In the genomic region with DNA sequence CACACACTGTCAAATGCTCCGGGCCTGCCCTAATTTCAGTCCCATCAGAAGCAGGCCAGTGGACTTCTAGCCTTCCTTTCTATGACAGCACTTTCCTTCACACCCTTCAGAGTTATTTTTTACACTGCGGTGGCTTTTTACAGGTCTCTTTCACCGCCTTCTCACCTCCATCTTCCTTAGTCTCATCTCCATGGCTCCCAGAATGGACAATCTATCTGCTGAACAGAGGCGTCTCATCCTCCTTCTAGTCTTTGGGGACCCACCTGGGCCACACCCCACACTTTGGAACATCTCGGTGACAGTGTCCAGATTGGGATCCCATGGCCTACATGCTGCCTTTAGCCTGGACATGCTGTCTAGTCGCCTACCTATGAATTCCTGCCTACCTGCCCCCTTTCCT, we compare ENCODE assay signal across 8 mouse cellular contexts. TPM values are rescaled to one million over a fixed set of nuclear protein-coding genes. Genes with fewer than 3 reads are reported as not detected.
DNase-seq lines count a peak whose midpoint lies in the region; ATAC-seq and TF ChIP-seq lines count a peak whose summit lies in the region.

No protein-coding gene starts in this region.

- WGBS in kidney, embryonic 16.5 days = 59% methylated on average over 6 of the region's 6 CpGs
- WGBS in embryonic facial prominence, embryonic 12.5 days = 67% methylated on average over 6 of the region's 6 CpGs
- 72% methylated on average over 6 of the region's 6 CpGs for WGBS in hindbrain, postnatal 0 days
- 67% methylated on average over 6 of the region's 6 CpGs for WGBS in midbrain, embryonic 16.5 days

- H3K4me1 ChIP-seq in kidney, embryonic 16.5 days (ENCODE audit: insufficient read depth, low read length) = peaks cover 23% of the 10 kb centered on the region
- peaks cover 16% of the 10 kb centered on the region for H3K4me1 ChIP-seq in embryonic facial prominence, embryonic 12.5 days
- H3K4me1 ChIP-seq in hindbrain, postnatal 0 days (ENCODE audit: insufficient read depth, low read length) = no peaks in the 10 kb centered on the region
- H3K4me1 ChIP-seq in midbrain, embryonic 16.5 days (ENCODE audit: control insufficient read depth, insufficient read depth, low read length) = no peaks in the 10 kb centered on the region

- TF ChIP-seq CTCF in hindbrain, postnatal 0 days (IDR thresholded peaks at IDR 0.05; ENCODE audit: low read depth) = no peak

- no peak for ATAC-seq in kidney, embryonic 16.5 days (ENCODE audit: low FRiP score, low TSS enrichment)
- ATAC-seq in embryonic facial prominence, embryonic 12.5 days (ENCODE audit: insufficient number of reproducible peaks, insufficient read depth, low FRiP score, low TSS enrichment) = no peak
- 0 out of 2 replicates have a peak, but pooled peaks have one; percentile 15 for ATAC-seq in hindbrain, postnatal 0 days
- no peak for ATAC-seq in midbrain, embryonic 16.5 days

- no peaks in the 10 kb centered on the region for H3K27me3 ChIP-seq in kidney, embryonic 16.5 days (ENCODE audit: insufficient read depth, low read length)
- H3K27me3 ChIP-seq in embryonic facial prominence, embryonic 12.5 days = no peaks in the 10 kb centered on the region
- H3K27me3 ChIP-seq in hindbrain, postnatal 0 days (ENCODE audit: insufficient read depth, low read length) = no peaks in the 10 kb centered on the region
- no peaks in the 10 kb centered on the region for H3K27me3 ChIP-seq in midbrain, embryonic 16.5 days (ENCODE audit: control insufficient read depth, insufficient read depth, low read depth, low read length)

- H3K9ac ChIP-seq in kidney, embryonic 16.5 days (replicated peaks; ENCODE audit: low read length) = peak overlapping the region; percentile 60
- peak overlapping the region; percentile 43 for H3K9ac ChIP-seq in embryonic facial prominence, embryonic 12.5 days
- no peak overlapping the region for H3K9ac ChIP-seq in hindbrain, postnatal 0 days (replicated peaks; ENCODE audit: low read length)
- H3K9ac ChIP-seq in midbrain, embryonic 16.5 days (ENCODE audit: low read depth, low read length) = no peak overlapping the region

- H3K4me3 ChIP-seq in kidney, embryonic 16.5 days (ENCODE audit: low read length) = peak overlapping the region; percentile 45
- peak overlapping the region; percentile 31 for H3K4me3 ChIP-seq in embryonic facial prominence, embryonic 12.5 days
- peak overlapping the region; percentile 24 for H3K4me3 ChIP-seq in hindbrain, postnatal 0 days (ENCODE audit: low read length)
- peak overlapping the region; percentile 10; the same call in 1 of the 2 replicates for H3K4me3 ChIP-seq in midbrain, embryonic 16.5 days (ENCODE audit: low read depth, low read length)

- peak overlapping the region; percentile 60 for H3K27ac ChIP-seq in kidney, embryonic 16.5 days (ENCODE audit: low read length)
- H3K27ac ChIP-seq in embryonic facial prominence, embryonic 12.5 days = no peak overlapping the region
- H3K27ac ChIP-seq in hindbrain, postnatal 0 days = no peak overlapping the region
- no peak overlapping the region for H3K27ac ChIP-seq in midbrain, embryonic 16.5 days (ENCODE audit: low read length)

- H3K4me2 ChIP-seq in kidney, embryonic 16.5 days (replicated peaks; ENCODE audit: low read depth, low read length) = peak overlapping the region; percentile 58
- peak overlapping the region; percentile 51 for H3K4me2 ChIP-seq in embryonic facial prominence, embryonic 12.5 days (replicated peaks)
- peak overlapping the region; percentile 51 for H3K4me2 ChIP-seq in hindbrain, postnatal 0 days (ENCODE audit: low read depth, low read length)
- peak overlapping the region; percentile 46; the same call in 1 of the 2 replicates for H3K4me2 ChIP-seq in midbrain, embryonic 16.5 days (ENCODE audit: low read length)

- H3K36me3 ChIP-seq in kidney, embryonic 16.5 days (ENCODE audit: insufficient read depth, low read length) = no peaks in the 10 kb centered on the region
- H3K36me3 ChIP-seq in embryonic facial prominence, embryonic 12.5 days = no peaks in the 10 kb centered on the region
- H3K36me3 ChIP-seq in hindbrain, postnatal 0 days (ENCODE audit: insufficient read depth, low read length) = no peaks in the 10 kb centered on the region
- no peaks in the 10 kb centered on the region for H3K36me3 ChIP-seq in midbrain, embryonic 16.5 days (ENCODE audit: control insufficient read depth, insufficient read depth, low read length)

- H3K9me3 ChIP-seq in kidney, embryonic 16.5 days (ENCODE audit: low read length) = no peaks in the 10 kb centered on the region
- no peaks in the 10 kb centered on the region for H3K9me3 ChIP-seq in embryonic facial prominence, embryonic 12.5 days
- H3K9me3 ChIP-seq in hindbrain, postnatal 0 days (ENCODE audit: low read length) = no peaks in the 10 kb centered on the region
- no peaks in the 10 kb centered on the region for H3K9me3 ChIP-seq in midbrain, embryonic 16.5 days (replicated peaks; ENCODE audit: control insufficient read depth, low read length, poor library complexity, severe bottlenecking)

- DNase-seq in kidney, postnatal 14 days = no peak
- no peak for DNase-seq in hindbrain, postnatal 0 days (ENCODE audit: low spot score)
- no peak for DNase-seq in adrenal gland, adult 8-10 months
- no peak for DNase-seq in urinary bladder, adult 18-20 months (ENCODE audit: low spot score in 2 of 2)
- no peak for DNase-seq in frontal cortex, postnatal 36 days (ENCODE audit: low spot score in 2 of 2)

RNA-seq across cellular contexts. Expression of a gene that starts 0.6 kb away (rescaled TPM):
- 30.3 and 33.2 TPM in 2 replicates for polyA plus RNA-seq in kidney, embryonic 16.5 days (2015; fragmentation: Nextera tagmentation; extraction: Ambion mirVana)
- 1.8 and 2.2 TPM in 2 replicates for polyA plus RNA-seq in embryonic facial prominence, embryonic 12.5 days (2016; fragmentation: Nextera tagmentation; extraction: Ambion mirVana)
- 1.0 and 2.6 TPM in 2 replicates for total RNA-seq in hindbrain, postnatal 0 days (2014; rRNA removed)
- 3.4 and 3.9 TPM in 2 replicates for polyA plus RNA-seq in hindbrain, postnatal 0 days (2015; fragmentation: Nextera tagmentation; extraction: Ambion mirVana)
- 2.8 and 4.9 TPM in 2 replicates for polyA plus RNA-seq in midbrain, embryonic 16.5 days (2015; fragmentation: Nextera tagmentation; extraction: Ambion mirVana)
- 1 to 10 TPM; 2.2 to 5.8 (median 3.3) TPM for total RNA-seq in adrenal gland, adult 8-10 months (2022)

RNA-seq across cellular contexts. Expression of a gene that starts 47.1 kb away (rescaled TPM):
- 21.4 and 22.2 TPM in 2 replicates for polyA plus RNA-seq in kidney, embryonic 16.5 days (2015; fragmentation: Nextera tagmentation; extraction: Ambion mirVana)
- polyA plus RNA-seq in embryonic facial prominence, embryonic 12.5 days (2016; fragmentation: Nextera tagmentation; extraction: Ambion mirVana) = 1.7 and 2.3 TPM in 2 replicates
- 1.7 and 2.5 TPM in 2 replicates for total RNA-seq in hindbrain, postnatal 0 days (2014; rRNA removed)
- 1.3 and 3.1 TPM in 2 replicates for polyA plus RNA-seq in hindbrain, postnatal 0 days (2015; fragmentation: Nextera tagmentation; extraction: Ambion mirVana)
- polyA plus RNA-seq in midbrain, embryonic 16.5 days (2015; fragmentation: Nextera tagmentation; extraction: Ambion mirVana) = 1.4 and 2.0 TPM in 2 replicates
- 1 to 10 TPM; 2.4 to 4.5 (median 3.6) TPM for total RNA-seq in adrenal gland, adult 8-10 months (2022)

Comparison
In these comparisons a context has a peak if more than half of its experiments do, and no peak if none do; other contexts are left out.
1. H3K9ac ChIP-seq: peak in kidney, embryonic 16.5 days (single experiment) and embryonic facial prominence, embryonic 12.5 days (single experiment); none in hindbrain, postnatal 0 days (single experiment) and midbrain, embryonic 16.5 days (single experiment).
2. Peak in every context shown above with its lines, with median percentiles within 50 percentile points of each other: H3K4me2 ChIP-seq and H3K4me3 ChIP-seq.